Mouse (Mus musculus): ENCODE data around the gene Tex12. TPM values are rescaled to one million over a fixed set of nuclear protein-coding genes. Genes with fewer than 3 reads are reported as not detected.

Tex12 gene
- polyA plus RNA-seq, 1 experiment from 2014 or later: not detected

DNA sequence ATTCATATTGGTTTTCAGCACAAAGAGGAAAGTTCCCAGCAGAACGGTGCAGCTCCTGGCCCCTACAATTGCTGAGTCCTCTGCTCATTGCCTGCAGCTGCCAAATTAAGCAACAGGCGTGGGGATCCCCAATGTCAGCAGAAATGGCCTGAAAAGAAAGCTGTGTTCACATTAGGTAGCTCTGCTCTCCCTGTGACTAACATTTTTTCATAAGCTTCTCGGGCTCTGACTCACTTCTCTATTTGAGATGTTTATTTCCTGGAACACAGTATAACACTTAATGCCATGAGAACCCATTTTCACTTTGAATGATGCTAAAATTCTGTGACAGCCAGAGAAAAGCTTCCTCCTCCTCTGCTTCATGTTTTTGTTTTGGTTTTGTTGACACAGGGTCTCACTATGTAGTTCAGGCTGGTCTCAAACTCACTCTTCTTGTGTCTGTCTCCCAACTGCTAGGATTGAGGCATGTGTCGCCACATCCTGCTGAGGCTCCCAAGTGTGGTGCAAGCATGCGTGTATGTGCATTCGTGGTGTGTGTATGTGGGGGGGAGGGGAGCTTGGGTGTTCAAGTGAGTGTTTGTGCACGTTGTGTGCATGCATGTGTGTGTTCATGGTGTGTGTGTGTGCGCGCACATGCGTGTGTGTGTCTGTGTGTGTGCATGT lies 29.9 kb upstream of the Tex12 start:
- H3K27me3 ChIP-seq: no peaks in the 10 kb centered on the region
- H3K4me1 ChIP-seq (replicated peaks): no peaks in the 10 kb centered on the region
- H3K9ac ChIP-seq: no peak overlapping the region
- no peaks in the 10 kb centered on the region for H3K9me3 ChIP-seq (replicated peaks)
- 65% methylated on average over 10 of the region's 10 CpGs for WGBS
- H3K4me3 ChIP-seq: no peak overlapping the region
- H3K27ac ChIP-seq: no peak overlapping the region
- peaks cover 12% of the 10 kb centered on the region for H3K36me3 ChIP-seq
- no peak for ATAC-seq (replicated peaks; ENCODE audit: insufficient number of reproducible peaks, insufficient read depth, low FRiP score, low read depth)
- H3K4me2 ChIP-seq: no peak overlapping the region

DNA sequence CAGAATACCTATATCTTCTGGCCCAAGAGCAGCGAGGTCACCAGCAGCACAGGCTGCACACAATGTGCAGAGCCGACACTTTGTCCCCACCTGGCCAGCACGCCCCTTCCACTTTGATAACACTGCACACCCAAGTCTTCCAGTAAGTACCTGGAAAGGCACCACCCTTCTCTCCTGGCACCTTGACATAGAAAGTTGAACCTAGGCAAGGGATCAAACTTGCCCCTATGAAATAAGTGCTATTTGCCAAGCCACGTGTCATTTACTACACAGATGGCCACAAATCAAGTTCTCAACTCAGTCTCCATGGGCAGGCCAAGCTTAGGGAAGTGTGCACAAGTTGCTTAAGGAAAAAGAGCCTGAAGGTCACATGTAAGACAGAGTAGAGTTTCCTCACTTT lies 25.8 kb upstream of the Tex12 start:
- Histone ChIP-seq H3K4me2 (no peak overlapping the region), H3K27ac (no peak overlapping the region), H3K9ac (no peak overlapping the region), H3K36me3 (no peaks in the 10 kb centered on the region), H3K4me3 (no peak overlapping the region), H3K9me3 (replicated peaks) (no peaks in the 10 kb centered on the region), H3K27me3 (no peaks in the 10 kb centered on the region), H3K4me1 (replicated peaks) (no peaks in the 10 kb centered on the region)
- 71% methylated on average over 4 of the region's 4 CpGs for WGBS
- no peak for ATAC-seq (replicated peaks; ENCODE audit: insufficient number of reproducible peaks, insufficient read depth, low FRiP score, low read depth)

DNA sequence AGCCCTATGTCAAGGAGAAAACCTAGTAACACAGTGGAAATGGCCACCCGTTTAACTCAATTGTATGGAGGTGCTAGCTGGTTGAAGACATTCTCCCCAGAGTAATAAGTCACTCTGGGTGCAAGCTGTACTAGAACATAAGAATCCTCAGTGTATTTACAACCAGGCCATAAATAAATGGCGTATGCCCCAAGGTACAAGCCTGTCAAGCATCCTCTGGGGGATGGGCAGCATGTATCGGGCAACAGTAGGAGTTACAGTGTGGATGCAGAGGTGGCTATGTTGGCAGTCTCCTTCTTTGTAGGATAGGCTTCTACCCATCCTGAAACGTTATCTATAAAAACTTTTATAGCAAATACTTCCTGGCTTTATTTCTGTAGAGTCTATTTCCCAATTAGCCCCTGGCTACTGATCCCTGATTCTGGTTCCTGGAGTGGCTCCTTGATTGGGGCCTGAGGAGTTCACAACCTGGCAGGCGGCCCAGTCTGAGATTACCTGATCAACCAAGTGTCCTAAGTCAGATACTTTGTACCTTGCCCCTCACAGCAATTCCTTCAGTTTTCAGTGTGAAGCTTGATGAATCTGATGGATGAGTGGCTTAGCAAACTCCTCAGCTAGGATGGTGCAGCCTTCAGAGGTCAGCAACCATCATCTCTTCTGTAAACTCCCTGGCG lies 24.2 kb upstream of the Tex12 start:
- Histone ChIP-seq H3K27ac (no peak overlapping the region), H3K4me3 (no peak overlapping the region), H3K36me3 (no peaks in the 10 kb centered on the region), H3K4me2 (no peak overlapping the region), H3K27me3 (no peaks in the 10 kb centered on the region), H3K9me3 (replicated peaks) (no peaks in the 10 kb centered on the region), H3K4me1 (replicated peaks) (no peaks in the 10 kb centered on the region), H3K9ac (no peak overlapping the region)
- no peak for ATAC-seq (replicated peaks; ENCODE audit: insufficient number of reproducible peaks, insufficient read depth, low FRiP score, low read depth)
- WGBS: 78% methylated on average over 6 of the region's 6 CpGs

GRCm38 (mm10) chr9:50580370-50580769 lies 19.2 kb upstream of the Tex12 start:
- H3K4me1 ChIP-seq (replicated peaks): no peaks in the 10 kb centered on the region
- no peak overlapping the region for H3K27ac ChIP-seq
- H3K9me3 ChIP-seq (replicated peaks): no peaks in the 10 kb centered on the region
- no peak for ATAC-seq (replicated peaks; ENCODE audit: insufficient number of reproducible peaks, insufficient read depth, low FRiP score, low read depth)
- H3K36me3 ChIP-seq: no peaks in the 10 kb centered on the region
- no peak overlapping the region for H3K9ac ChIP-seq
- H3K4me3 ChIP-seq: no peak overlapping the region
- H3K27me3 ChIP-seq: no peaks in the 10 kb centered on the region
- H3K4me2 ChIP-seq: no peak overlapping the region
- 39% methylated on average over 4 of the region's 4 CpGs for WGBS

- Histone ChIP-seq H3K36me3 (no peaks in the 10 kb centered on the region), H3K27me3 (no peaks in the 10 kb centered on the region), H3K4me2 (no peak overlapping the region), H3K4me3 (no peak overlapping the region), H3K9me3 (replicated peaks) (no peaks in the 10 kb centered on the region), H3K9ac (no peak overlapping the region), H3K4me1 (replicated peaks) (no peaks in the 10 kb centered on the region), H3K27ac (no peak overlapping the region)
- 57% methylated on average over 10 of the region's 10 CpGs for WGBS
- no peak for ATAC-seq (replicated peaks; ENCODE audit: insufficient number of reproducible peaks, insufficient read depth, low FRiP score, low read depth)
Measured at GRCm38 (mm10) chr9:50569599-50570525, 8.7 kb upstream of the Tex12 start.

DNA sequence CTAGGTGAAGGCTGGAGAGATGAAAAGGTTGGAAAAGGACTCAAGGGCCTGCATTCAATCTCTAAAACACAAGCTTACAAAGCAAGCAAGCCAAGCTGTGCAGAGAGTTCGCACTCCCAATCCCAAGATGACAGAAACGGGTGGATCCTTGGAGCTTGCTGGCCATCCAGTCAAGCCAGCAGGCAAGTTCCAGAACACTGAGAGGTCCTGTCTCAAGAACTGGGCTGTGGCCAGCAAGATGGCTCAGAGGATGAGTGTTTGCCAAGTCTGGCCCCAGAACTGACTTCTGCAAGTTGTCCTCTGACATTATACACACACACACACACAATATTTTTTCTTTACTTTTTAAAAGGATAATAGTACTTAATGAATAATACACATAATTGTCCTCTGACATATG lies 6.8 kb upstream of the Tex12 start:
- H3K36me3 ChIP-seq: no peaks in the 10 kb centered on the region
- no peaks in the 10 kb centered on the region for H3K4me1 ChIP-seq (replicated peaks)
- no peaks in the 10 kb centered on the region for H3K9me3 ChIP-seq (replicated peaks)
- WGBS: 79% methylated on average over 2 of the region's 2 CpGs
- no peak overlapping the region for H3K9ac ChIP-seq
- H3K4me3 ChIP-seq: no peak overlapping the region
- H3K4me2 ChIP-seq: no peak overlapping the region
- ATAC-seq (replicated peaks; ENCODE audit: insufficient number of reproducible peaks, insufficient read depth, low FRiP score, low read depth): no peak
- no peak overlapping the region for H3K27ac ChIP-seq
- no peaks in the 10 kb centered on the region for H3K27me3 ChIP-seq

DNA sequence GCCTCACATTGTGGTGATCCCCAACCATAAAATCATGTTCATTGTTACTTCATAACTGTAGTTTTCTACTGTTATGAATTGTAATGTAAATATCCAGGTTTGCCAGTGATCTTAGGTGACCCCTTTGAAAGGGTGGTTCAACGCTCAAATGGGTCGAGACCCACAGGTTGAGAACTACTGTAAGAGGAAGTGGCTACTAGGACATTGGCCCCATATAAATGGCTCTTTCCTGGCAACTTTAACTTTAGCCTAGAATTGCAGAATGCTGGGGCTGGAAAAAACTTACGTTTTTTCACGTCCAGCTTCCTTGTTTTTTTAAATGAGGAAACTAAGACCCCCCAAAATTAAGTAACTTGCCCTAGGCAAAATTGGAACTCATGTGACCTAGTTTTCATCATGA lies 6.2 kb upstream of the Tex12 start:
- WGBS: 77% methylated on average over 4 of the region's 4 CpGs
- Histone ChIP-seq H3K4me2 (no peak overlapping the region), H3K9ac (no peak overlapping the region), H3K9me3 (replicated peaks) (no peaks in the 10 kb centered on the region), H3K4me1 (replicated peaks) (no peaks in the 10 kb centered on the region), H3K4me3 (no peak overlapping the region), H3K27me3 (no peaks in the 10 kb centered on the region), H3K27ac (no peak overlapping the region), H3K36me3 (no peaks in the 10 kb centered on the region)
- no peak for ATAC-seq (replicated peaks; ENCODE audit: insufficient number of reproducible peaks, insufficient read depth, low FRiP score, low read depth)

DNA sequence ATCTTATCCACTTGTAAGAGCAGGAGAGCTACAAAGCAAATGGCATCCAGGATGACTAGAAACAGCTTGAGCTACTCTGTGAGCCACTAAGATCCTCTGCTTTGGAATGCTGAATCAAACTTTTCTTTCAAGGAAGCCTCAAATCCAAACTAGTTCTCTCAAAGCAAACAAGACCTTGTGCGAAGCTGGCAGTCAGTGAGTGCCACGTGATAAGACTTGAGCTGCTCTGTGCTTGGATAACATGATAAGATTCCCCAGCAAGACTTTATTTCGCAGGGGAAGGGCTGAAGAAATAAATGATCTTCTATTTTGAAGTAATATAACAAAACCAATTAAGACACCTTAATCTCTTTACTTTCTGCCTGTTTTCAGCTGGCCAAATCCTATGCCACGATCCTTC lies 4.8 kb upstream of the Tex12 start:
- 37% methylated on average over 4 of the region's 4 CpGs for WGBS
- H3K27ac ChIP-seq: no peak overlapping the region
- no peak for ATAC-seq (replicated peaks; ENCODE audit: insufficient number of reproducible peaks, insufficient read depth, low FRiP score, low read depth)
- H3K4me1 ChIP-seq (replicated peaks): no peaks in the 10 kb centered on the region
- no peak overlapping the region for H3K4me3 ChIP-seq
- no peak overlapping the region for H3K4me2 ChIP-seq
- H3K9me3 ChIP-seq (replicated peaks): no peaks in the 10 kb centered on the region
- no peaks in the 10 kb centered on the region for H3K36me3 ChIP-seq
- no peaks in the 10 kb centered on the region for H3K27me3 ChIP-seq
- H3K9ac ChIP-seq: no peak overlapping the region

DNA sequence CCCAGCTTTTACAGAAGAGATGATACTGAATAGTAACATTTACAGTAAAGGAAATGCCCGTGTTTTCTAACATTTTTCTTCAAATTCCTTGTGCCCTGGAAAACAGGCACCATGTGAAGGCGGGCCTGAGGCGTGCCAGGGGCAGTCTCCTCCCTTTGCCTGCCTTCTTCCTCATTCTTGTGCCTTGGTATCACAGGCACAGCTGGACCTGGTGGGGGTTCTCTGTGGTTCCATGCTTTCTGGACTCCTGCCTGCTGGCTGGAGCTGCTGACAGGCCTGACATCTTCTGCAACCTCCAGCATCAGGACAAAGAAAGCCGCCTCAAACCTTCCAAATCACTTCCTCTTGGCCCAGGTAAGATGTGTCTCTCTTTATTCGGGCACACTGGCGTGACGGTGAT lies 4.0 kb upstream of the Tex12 start:
- no peak overlapping the region for H3K4me3 ChIP-seq
- WGBS: 57% methylated on average over 7 of the region's 7 CpGs
- no peaks in the 10 kb centered on the region for H3K36me3 ChIP-seq
- H3K9me3 ChIP-seq (replicated peaks): no peaks in the 10 kb centered on the region
- H3K4me1 ChIP-seq (replicated peaks): no peaks in the 10 kb centered on the region
- H3K27ac ChIP-seq: no peak overlapping the region
- no peak overlapping the region for H3K4me2 ChIP-seq
- H3K9ac ChIP-seq: no peak overlapping the region
- H3K27me3 ChIP-seq: no peaks in the 10 kb centered on the region
- ATAC-seq (replicated peaks; ENCODE audit: insufficient number of reproducible peaks, insufficient read depth, low FRiP score, low read depth): no peak

GRCm38 (mm10) chr9:50561918-50562360 lies 814 bp upstream of the Tex12 start:
- Histone ChIP-seq H3K27me3 (0 out of 2 replicates have a peak, but pooled peaks cover 3% of the 10 kb centered on the region), H3K27ac (no peak overlapping the region), H3K4me3 (no peak overlapping the region), H3K4me2 (no peak overlapping the region), H3K4me1 (replicated peaks) (no peaks in the 10 kb centered on the region), H3K9ac (no peak overlapping the region), H3K36me3 (no peaks in the 10 kb centered on the region), H3K9me3 (replicated peaks) (no peaks in the 10 kb centered on the region)
- WGBS: 73% methylated on average over 2 of the region's 2 CpGs
- no peak for ATAC-seq (replicated peaks; ENCODE audit: insufficient number of reproducible peaks, insufficient read depth, low FRiP score, low read depth)

GRCm38 (mm10) chr9:50555094-50555446 lies 6.1 kb downstream of the Tex12 start, which contains the start of gene Bco2:
Gene Bco2 (minus strand): TSS chr9:50555181.
- no peak within 1 kb of the TSS for H3K4me3 ChIP-seq

More at GRCm38 (mm10) chr9:50555094-50555446, 6.1 kb downstream of the Tex12 start, which contains the start of gene Bco2:
- 49% methylated on average over 2 of the region's 2 CpGs for WGBS
- H3K36me3 ChIP-seq: no peaks in the 10 kb centered on the region
- H3K9ac ChIP-seq: no peak within 1 kb of the TSS
- no peaks in the 10 kb centered on the region for H3K9me3 ChIP-seq (replicated peaks)
- 0 out of 2 replicates have a peak, but pooled peaks cover 2% of the 10 kb centered on the region for H3K4me1 ChIP-seq (replicated peaks)
- peak within 1 kb of the TSS; percentile 36; the same call in 1 of the 2 replicates for H3K4me2 ChIP-seq
- 0 out of 2 replicates have a peak, but pooled peaks cover 3% of the 10 kb centered on the region for H3K27me3 ChIP-seq
- ATAC-seq (replicated peaks; ENCODE audit: insufficient number of reproducible peaks, insufficient read depth, low FRiP score, low read depth): no peak
- H3K27ac ChIP-seq: no peak within 1 kb of the TSS; the same call in 1 of the 2 replicates
